Mouse (Mus musculus) kidney, postnatal 10 days (tissue): ENCODE measurements around the gene Gm5800.
"Not testable (repeated sequence)": the region's sequence is repeated elsewhere in the genome, so short reads cannot be mapped to it uniquely, and the experiment has no call there.

ENCODE experiments used
- DNase-seq: peaks from one replicate; pipeline ENCODE4 v3.0.0; 2021; ENCODE audit warnings: mixed read lengths

The Gm5800 gene

GRCm38 (mm10) chr14:51717083-51717482 lies at the start of gene Gm5800:
Gene Gm5800 (minus strand): TSS chr14:51717183.
- no peak for DNase-seq

GRCm38 (mm10) chr14:51755944-51756343 lies 39.0 kb upstream of the Gm5800 start:
- DNase-seq, result no peak

GRCm38 (mm10) chr14:51740347-51741170 lies 23.6 kb upstream of the Gm5800 start:
- peak; percentile 12 for DNase-seq

GRCm38 (mm10) chr14:51739150-51739993 lies 22.4 kb upstream of the Gm5800 start:
- DNase-seq, result no peak

GRCm38 (mm10) chr14:51738411-51739149 lies 21.6 kb upstream of the Gm5800 start:
- no peak for DNase-seq

- DNase-seq, result no peak
These were observed 21.0 kb upstream of the Gm5800 start for GRCm38 (mm10) chr14:51737967-51738366.

- DNase-seq, result not testable (repeated sequence)
These were observed 21.6 kb downstream of the Gm5800 start, which contains the start of gene Gm17079 for GRCm38 (mm10) chr14:51695368-51695767. Gene Gm17079 (minus strand): TSS chr14:51695468.

- no peak for DNase-seq
These were observed 39.7 kb downstream of the Gm5800 start for GRCm38 (mm10) chr14:51677269-51677668.
